Mouse (Mus musculus): ENCODE results near the gene Lztr1. TPM values are rescaled to one million over a fixed set of nuclear protein-coding genes. Genes with fewer than 3 reads are reported as not detected.

The Lztr1 gene
- total and polyA plus RNA-seq, 3 experiments, result 24.3 to 98.0 (median 28.5) TPM

DNA sequence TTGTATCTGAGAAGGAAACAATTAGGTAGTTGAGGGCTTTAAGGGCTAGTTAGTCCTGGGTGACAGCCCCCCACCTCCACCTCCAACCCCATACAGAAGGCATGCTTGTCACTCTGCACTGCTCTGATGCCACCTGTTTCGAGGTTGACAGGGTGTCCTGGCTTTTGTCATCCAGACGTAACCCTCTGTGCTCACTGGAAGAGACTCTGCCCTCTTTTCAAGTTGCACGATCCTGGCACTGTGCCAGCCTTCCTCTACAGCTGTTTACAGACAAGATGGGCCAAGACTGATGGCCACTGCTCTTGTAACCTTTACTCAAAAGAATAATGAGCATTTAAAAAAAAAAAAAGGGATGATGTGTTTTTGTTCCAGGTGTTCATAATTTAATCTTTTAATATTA lies 22.0 kb upstream of the Lztr1 start:
- Histone ChIP-seq H3K27ac (no peak overlapping the region), H3K4me1 (ENCODE audit: control insufficient read depth, insufficient read depth, low read length) (peaks cover 2% of the 10 kb centered on the region), H3K36me3 (ENCODE audit: control insufficient read depth, insufficient read depth, low read length) (peaks cover 2% of the 10 kb centered on the region), H3K79me2 (replicated peaks; ENCODE audit: control insufficient read depth, insufficient read depth, low read length) (no peaks in the 10 kb centered on the region), H3K4me3 (no peak overlapping the region), H3K9ac (ENCODE audit: low read depth, low read length) (no peak overlapping the region), H3K27me3 (ENCODE audit: control insufficient read depth, insufficient read depth, low read length) (peaks cover 2% of the 10 kb centered on the region; the same call in 1 of the 2 replicates)
- TF ChIP-seq CTCF (IDR thresholded peaks at IDR 0.05) (no peak), EP300 (IDR thresholded peaks at IDR 0.05; ENCODE audit: insufficient read depth, low read depth, low read length) (no peak), POLR2A (IDR thresholded peaks at IDR 0.05; ENCODE audit: insufficient read depth, low read depth, low read length) (no peak)
- intact Hi-C loops (cut with DNase I), result no loop called here
- peak; percentile 29 to 54 for DNase-seq
- 10% methylated on average over 3 of the region's 3 CpGs for WGBS

DNA sequence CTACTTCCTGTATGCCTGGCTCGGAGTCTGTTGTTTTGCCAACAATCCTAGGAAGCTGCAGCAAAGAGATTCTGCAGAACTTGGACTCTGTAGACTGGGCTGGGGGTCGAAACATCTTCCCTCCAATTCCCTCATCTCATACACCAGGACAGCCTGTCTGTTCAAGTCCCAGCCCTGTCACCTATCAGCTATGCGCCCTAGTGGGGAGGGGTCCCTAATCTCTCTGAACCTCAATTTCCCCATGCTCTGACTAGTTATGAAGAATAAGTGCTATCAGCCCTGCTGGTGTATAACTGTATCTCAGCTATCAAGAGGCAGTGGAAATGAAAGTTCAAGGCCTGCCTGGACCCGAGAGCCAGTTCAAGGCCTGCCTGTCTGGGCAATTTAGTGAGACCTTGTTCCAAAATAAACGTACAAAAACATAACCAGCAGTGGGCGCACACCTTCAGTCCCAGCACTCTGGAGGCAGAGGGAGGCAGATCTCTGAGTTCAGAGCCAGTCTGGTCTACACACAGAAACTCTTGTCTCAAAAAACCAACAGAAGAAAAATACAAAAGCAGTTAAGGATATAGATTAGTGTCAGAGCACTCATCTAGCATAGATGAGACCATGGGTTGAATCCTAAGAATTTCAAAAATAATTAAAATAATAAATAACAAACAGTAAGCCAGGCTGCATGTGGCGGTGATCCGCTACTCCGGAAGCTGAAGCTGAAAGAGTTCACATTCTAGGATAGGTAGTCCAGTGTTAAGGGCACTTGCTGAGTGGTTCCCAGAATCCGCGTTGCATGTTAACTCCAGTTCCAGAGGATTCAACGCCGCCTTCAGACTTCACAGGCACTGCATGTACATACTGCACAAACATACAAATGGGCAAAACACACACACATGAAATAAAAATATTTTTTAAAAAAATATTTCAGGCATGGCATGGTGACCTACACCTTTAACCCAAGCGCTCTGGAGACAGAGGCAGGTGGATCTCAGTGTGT lies 19.7 kb upstream of the Lztr1 start:
- peaks cover 2% of the 10 kb centered on the region; the same call in 1 of the 2 replicates for H3K27me3 ChIP-seq (ENCODE audit: control insufficient read depth, insufficient read depth, low read length)
- 59% methylated on average over 14 of the region's 14 CpGs for WGBS
- no peaks in the 10 kb centered on the region for H3K79me2 ChIP-seq (replicated peaks; ENCODE audit: control insufficient read depth, insufficient read depth, low read length)
- peaks cover 2% of the 10 kb centered on the region for H3K36me3 ChIP-seq (ENCODE audit: control insufficient read depth, insufficient read depth, low read length)
- DNase-seq, result no peak
- no peak for TF ChIP-seq EP300 (IDR thresholded peaks at IDR 0.05; ENCODE audit: insufficient read depth, low read depth, low read length)
- no peak for TF ChIP-seq POLR2A (IDR thresholded peaks at IDR 0.05; ENCODE audit: insufficient read depth, low read depth, low read length)
- TF ChIP-seq CTCF (IDR thresholded peaks at IDR 0.05), result peak; percentile 21; the same call in 1 of the 2 replicates
- no peak overlapping the region for H3K9ac ChIP-seq (ENCODE audit: low read depth, low read length)
- intact Hi-C loops (cut with DNase I), result no loop called here
- H3K4me3 ChIP-seq, result no peak overlapping the region
- H3K27ac ChIP-seq, result no peak overlapping the region
- peaks cover 2% of the 10 kb centered on the region for H3K4me1 ChIP-seq (ENCODE audit: control insufficient read depth, insufficient read depth, low read length)

DNA sequence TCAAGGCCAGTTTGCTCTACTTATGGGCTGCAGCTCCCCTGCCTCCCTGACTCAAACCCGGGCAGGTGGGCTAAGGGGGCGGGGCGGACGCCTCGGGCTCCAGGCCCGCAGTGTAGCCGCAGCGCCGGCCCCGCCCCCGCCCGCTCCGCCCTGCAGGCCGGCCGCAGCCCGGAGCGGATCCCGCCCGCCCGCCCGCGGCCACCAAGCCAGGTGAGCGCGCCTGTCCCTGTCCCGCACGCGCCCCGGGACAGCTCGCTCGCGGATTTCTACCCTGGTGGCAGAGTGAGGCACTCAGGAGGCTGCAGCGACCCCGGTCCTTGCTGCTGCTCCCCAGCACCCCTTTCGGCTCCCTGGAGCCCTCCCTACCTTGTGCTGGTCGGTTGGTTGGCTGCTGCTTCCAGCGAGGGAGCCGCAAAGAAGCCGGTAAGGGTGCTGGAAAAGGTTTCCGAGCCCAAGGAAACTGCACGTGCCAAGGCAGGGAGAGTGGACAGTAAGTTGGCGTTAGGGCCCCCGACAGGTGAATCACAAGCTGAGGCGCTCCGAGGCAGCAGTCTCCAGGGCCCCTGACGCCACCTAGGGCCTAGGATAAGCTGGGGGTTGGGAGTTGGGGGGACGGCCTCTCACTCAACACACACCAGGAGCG lies 18.9 kb upstream of the Lztr1 start, which contains the start of gene Aifm3:
TSS of gene Aifm3 (plus strand) at position 143 of the 643 bp plus-strand sequence.
- TF ChIP-seq EP300 (IDR thresholded peaks at IDR 0.05; ENCODE audit: insufficient read depth, low read depth, low read length) (no peak), CTCF (IDR thresholded peaks at IDR 0.05) (no peak), POLR2A (IDR thresholded peaks at IDR 0.05; ENCODE audit: insufficient read depth, low read depth, low read length) (no peak)
- 4% methylated on average over 47 of the region's 47 CpGs for WGBS
- H3K79me2 ChIP-seq (replicated peaks; ENCODE audit: control insufficient read depth, insufficient read depth, low read length), result no peaks in the 10 kb centered on the region
- H3K27ac ChIP-seq, result no peak within 1 kb of the TSS
- H3K27me3 ChIP-seq (ENCODE audit: control insufficient read depth, insufficient read depth, low read length), result peaks cover 2% of the 10 kb centered on the region; the same call in 1 of the 2 replicates
- peak; percentile 22 to 29 for DNase-seq
- H3K4me3 ChIP-seq, result peak within 1 kb of the TSS; percentile 49
- intact Hi-C loops (cut with DNase I), result no loop called here
- H3K9ac ChIP-seq (ENCODE audit: low read depth, low read length), result peak within 1 kb of the TSS; percentile 41; the same call in 1 of the 2 replicates
- H3K36me3 ChIP-seq (ENCODE audit: control insufficient read depth, insufficient read depth, low read length), result peaks cover 2% of the 10 kb centered on the region
- H3K4me1 ChIP-seq (ENCODE audit: control insufficient read depth, insufficient read depth, low read length), result peaks cover 2% of the 10 kb centered on the region

DNA sequence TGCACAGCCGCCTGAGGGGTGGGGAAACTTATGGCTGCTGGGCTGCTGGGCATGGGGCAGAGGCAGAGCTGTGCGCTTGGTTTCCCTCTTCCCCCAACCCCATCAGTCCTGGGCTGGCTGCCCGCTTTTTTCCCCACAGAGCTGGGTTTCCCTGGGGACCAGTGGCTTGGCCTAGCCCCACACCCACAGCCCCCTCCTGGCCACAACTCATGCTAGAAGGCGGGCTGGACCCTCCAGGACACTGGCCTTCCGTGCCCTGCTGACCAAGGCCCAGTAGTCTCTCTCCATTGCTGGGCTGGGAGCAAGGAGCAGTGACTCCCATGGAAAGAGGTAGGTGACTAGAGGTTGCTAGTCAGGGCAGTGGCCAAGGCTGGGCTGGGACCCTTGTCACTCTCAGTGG lies 17.3 kb upstream of the Lztr1 start:
- Histone ChIP-seq H3K27me3 (ENCODE audit: control insufficient read depth, insufficient read depth, low read length) (peaks cover 2% of the 10 kb centered on the region; the same call in 1 of the 2 replicates), H3K36me3 (ENCODE audit: control insufficient read depth, insufficient read depth, low read length) (no peaks in the 10 kb centered on the region; the same call in 1 of the 2 replicates), H3K27ac (no peak overlapping the region), H3K79me2 (replicated peaks; ENCODE audit: control insufficient read depth, insufficient read depth, low read length) (no peaks in the 10 kb centered on the region), H3K9ac (ENCODE audit: low read depth, low read length) (no peak overlapping the region), H3K4me1 (ENCODE audit: control insufficient read depth, insufficient read depth, low read length) (peaks cover 2% of the 10 kb centered on the region), H3K4me3 (no peak overlapping the region)
- TF ChIP-seq CTCF (IDR thresholded peaks at IDR 0.05), result no peak
- TF ChIP-seq EP300 (IDR thresholded peaks at IDR 0.05; ENCODE audit: insufficient read depth, low read depth, low read length), result no peak
- TF ChIP-seq POLR2A (IDR thresholded peaks at IDR 0.05; ENCODE audit: insufficient read depth, low read depth, low read length), result no peak
- WGBS, result 80% methylated on average over 5 of the region's 5 CpGs
- no peak for DNase-seq
- intact Hi-C loops (cut with DNase I), result no loop called here

DNA sequence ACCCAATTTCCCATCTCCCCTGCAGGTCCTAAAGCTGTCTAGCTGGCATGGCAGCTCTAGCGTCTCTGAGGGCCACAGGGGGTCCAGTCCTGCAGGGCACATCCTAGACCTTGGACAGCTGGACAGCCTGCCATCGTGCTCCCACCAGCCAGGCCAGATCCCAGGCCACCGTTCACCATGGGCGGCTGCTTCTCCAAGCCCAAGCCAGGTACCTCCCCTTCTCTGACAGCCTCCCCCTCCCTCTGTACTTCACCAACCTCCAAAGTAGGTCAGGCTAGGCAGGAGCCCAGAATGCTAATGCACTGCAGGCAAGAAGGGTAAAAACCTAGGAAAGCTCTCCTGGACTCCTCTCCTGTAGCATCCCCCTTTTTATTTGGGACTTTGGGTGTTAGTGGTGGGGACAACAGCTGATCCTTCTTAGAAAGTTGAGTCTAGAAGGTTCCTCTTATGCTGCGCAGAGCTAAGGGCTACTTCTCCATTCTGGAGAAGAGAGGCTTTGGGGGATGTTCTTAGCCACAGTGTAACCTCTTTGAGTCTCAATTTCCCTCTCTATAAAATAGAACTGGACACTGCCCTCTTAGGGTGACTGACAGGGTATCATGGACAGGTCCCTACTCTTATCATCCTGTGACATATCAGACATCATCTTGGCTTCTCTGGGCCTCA lies 16.5 kb upstream of the Lztr1 start:
- Histone ChIP-seq H3K27me3 (ENCODE audit: control insufficient read depth, insufficient read depth, low read length) (peaks cover 2% of the 10 kb centered on the region; the same call in 1 of the 2 replicates), H3K4me3 (no peak overlapping the region), H3K79me2 (replicated peaks; ENCODE audit: control insufficient read depth, insufficient read depth, low read length) (no peaks in the 10 kb centered on the region), H3K36me3 (ENCODE audit: control insufficient read depth, insufficient read depth, low read length) (no peaks in the 10 kb centered on the region), H3K27ac (no peak overlapping the region), H3K4me1 (ENCODE audit: control insufficient read depth, insufficient read depth, low read length) (peaks cover 4% of the 10 kb centered on the region), H3K9ac (ENCODE audit: low read depth, low read length) (no peak overlapping the region)
- no peak for DNase-seq
- intact Hi-C loops (cut with DNase I), result no loop called here
- 71% methylated on average over 5 of the region's 5 CpGs for WGBS
- no peak for TF ChIP-seq EP300 (IDR thresholded peaks at IDR 0.05; ENCODE audit: insufficient read depth, low read depth, low read length)
- no peak for TF ChIP-seq CTCF (IDR thresholded peaks at IDR 0.05)
- TF ChIP-seq POLR2A (IDR thresholded peaks at IDR 0.05; ENCODE audit: insufficient read depth, low read depth, low read length), result no peak
